Mouse (Mus musculus) neural tube, embryonic 12.5 days (tissue): ENCODE results near the gene Adcy9. TPM values are rescaled to one million over a fixed set of nuclear protein-coding genes. Genes with fewer than 3 reads are reported as not detected.
A peak's percentile ranks its signal among the peaks of the same experiment; 100 is the strongest.

Source experiments
- ATAC-seq: fragments of 200-750 bp; cut with Nextera tagmentation; 2 replicates; pipeline ENCODE4 v1.8.0; 2017; ENCODE audit warnings: low read depth, mild to moderate bottlenecking, moderate TSS enrichment, moderate library complexity; ENCODE audit not compliant: low FRiP score
- H3K27ac ChIP-seq: fragments of 300-500 bp; sonication (generic); 2 replicates; pipeline ENCODE4 v1.5.1; 2016
- H3K27me3 ChIP-seq: fragments of 300-500 bp; sonication (generic); replicated peaks from 2 replicates; pipeline ENCODE4 v1.6.1; 2016; ENCODE audit warnings: mild to moderate bottlenecking
- H3K36me3 ChIP-seq: fragments of 300-500 bp; sonication (generic); 2 replicates; pipeline ENCODE4 v1.6.1; 2016; ENCODE audit warnings: mild to moderate bottlenecking
- H3K4me1 ChIP-seq: fragments of 300-500 bp; sonication (generic); 2 replicates; pipeline ENCODE4 v1.6.1; 2016
- H3K4me2 ChIP-seq: fragments of 300-500 bp; sonication (generic); replicated peaks from 2 replicates; pipeline ENCODE4 v1.6.1; 2016; ENCODE audit warnings: mild to moderate bottlenecking
- H3K4me3 ChIP-seq: fragments of 300-500 bp; sonication (generic); 2 replicates; pipeline ENCODE4 v1.5.1; 2016
- H3K9ac ChIP-seq: fragments of 300-500 bp; sonication (generic); 2 replicates; pipeline ENCODE4 v1.6.1; 2016; ENCODE audit warnings: mild to moderate bottlenecking
- H3K9me3 ChIP-seq: fragments of 300-500 bp; sonication (generic); 2 replicates; pipeline ENCODE4 v1.6.1; 2016; ENCODE audit warnings: mild to moderate bottlenecking
- WGBS: fragments of 180-500 bp; shearing (Covaris S2); methylation state at CpG from one replicate; pipeline ENCODE4 v1.1.7; 2016; 5-methylcytosine and 5-hydroxymethylcytosine counted together
- polyA plus RNA-seq: library from polyadenylated mRNA; unstranded; fragments of >200 nt; fragmentation: Nextera tagmentation; extraction: Ambion mirVana; gene quantifications from 2 replicates; pipeline ENCODE4 v1.2.1, GENCODE M21; 2016

The Adcy9 gene
- 3.0 and 3.1 TPM in 2 replicates for polyA plus RNA-seq

GRCm38 (mm10) chr16:4420298-4421054 is at the start of gene Adcy9:
Adcy9 (minus strand) TSS chr16:4420498.
- H3K4me1 ChIP-seq: peaks cover 20% of the 10 kb centered on the region
- H3K36me3 ChIP-seq: no peaks in the 10 kb centered on the region
- H3K27ac ChIP-seq: 0 out of 2 replicates have a peak within 1 kb of the TSS, but pooled peaks have one; percentile 43
- no peaks in the 10 kb centered on the region for H3K9me3 ChIP-seq
- H3K4me2 ChIP-seq: peak within 1 kb of the TSS; percentile 97
- H3K9ac ChIP-seq: peak within 1 kb of the TSS; percentile 81
- peak; percentile 87 for ATAC-seq
- peak within 1 kb of the TSS; percentile 83 for H3K4me3 ChIP-seq
- peaks cover 21% of the 10 kb centered on the region for H3K27me3 ChIP-seq
- WGBS: under 1% methylated on average over 62 of the region's 64 CpGs

- no peaks in the 10 kb centered on the region for H3K36me3 ChIP-seq
- no peak overlapping the region for H3K4me3 ChIP-seq
- peaks cover 4% of the 10 kb centered on the region; the same call in 1 of the 2 replicates for H3K4me1 ChIP-seq
- ATAC-seq: no peak
- no peak overlapping the region for H3K9ac ChIP-seq
- no peak overlapping the region for H3K27ac ChIP-seq
- 74% methylated on average over 10 of the region's 10 CpGs for WGBS
- no peak overlapping the region for H3K4me2 ChIP-seq
- H3K27me3 ChIP-seq: no peaks in the 10 kb centered on the region
- H3K9me3 ChIP-seq: no peaks in the 10 kb centered on the region
These were observed 49.5 kb upstream of the Adcy9 start for GRCm38 (mm10) chr16:4469599-4470352.

GRCm38 (mm10) chr16:4464529-4465089 is 44.3 kb upstream of the Adcy9 start:
- H3K4me3 ChIP-seq: no peak overlapping the region
- no peaks in the 10 kb centered on the region for H3K4me1 ChIP-seq
- ATAC-seq: no peak
- no peak overlapping the region for H3K9ac ChIP-seq
- H3K27me3 ChIP-seq: no peaks in the 10 kb centered on the region
- no peak overlapping the region for H3K27ac ChIP-seq
- H3K36me3 ChIP-seq: no peaks in the 10 kb centered on the region
- WGBS: 81% methylated on average over 9 of the region's 9 CpGs
- H3K4me2 ChIP-seq: no peak overlapping the region
- no peaks in the 10 kb centered on the region for H3K9me3 ChIP-seq

GRCm38 (mm10) chr16:4457927-4458326 is 37.6 kb upstream of the Adcy9 start:
- 84% methylated on average over 3 of the region's 3 CpGs for WGBS

GRCm38 (mm10) chr16:4456391-4456790 is 36.1 kb upstream of the Adcy9 start:
- no peak overlapping the region for H3K4me3 ChIP-seq
- no peak overlapping the region for H3K9ac ChIP-seq
- H3K27me3 ChIP-seq: no peaks in the 10 kb centered on the region
- no peak for ATAC-seq
- H3K4me1 ChIP-seq: no peaks in the 10 kb centered on the region
- H3K9me3 ChIP-seq: no peaks in the 10 kb centered on the region
- H3K4me2 ChIP-seq: no peak overlapping the region
- no peaks in the 10 kb centered on the region for H3K36me3 ChIP-seq
- no peak overlapping the region for H3K27ac ChIP-seq
- whole genome bisulfite sequencing: 91% methylated on average over 5 of the region's 5 CpGs

More at GRCm38 (mm10) chr16:4457927-4458326, 37.6 kb upstream of the Adcy9 start:
- no peaks in the 10 kb centered on the region for H3K9me3 ChIP-seq
- H3K4me1 ChIP-seq: no peaks in the 10 kb centered on the region
- H3K36me3 ChIP-seq: no peaks in the 10 kb centered on the region
- H3K27ac ChIP-seq: no peak overlapping the region
- no peak for ATAC-seq
- no peaks in the 10 kb centered on the region for H3K27me3 ChIP-seq
- H3K4me2 ChIP-seq: no peak overlapping the region
- H3K9ac ChIP-seq: no peak overlapping the region
- H3K4me3 ChIP-seq: no peak overlapping the region

- H3K9me3 ChIP-seq: no peaks in the 10 kb centered on the region
- no peaks in the 10 kb centered on the region for H3K4me1 ChIP-seq
- 86% methylated on average over 4 of the region's 4 CpGs for WGBS
- no peak for ATAC-seq
- H3K36me3 ChIP-seq: no peaks in the 10 kb centered on the region
- H3K27ac ChIP-seq: no peak overlapping the region
- H3K4me3 ChIP-seq: no peak overlapping the region
- no peaks in the 10 kb centered on the region for H3K27me3 ChIP-seq
- H3K9ac ChIP-seq: no peak overlapping the region
- H3K4me2 ChIP-seq: no peak overlapping the region
These were observed 35.4 kb upstream of the Adcy9 start for GRCm38 (mm10) chr16:4455693-4456092.

GRCm38 (mm10) chr16:4454563-4454962 is 34.3 kb upstream of the Adcy9 start:
- Histone ChIP-seq H3K9me3 (no peaks in the 10 kb centered on the region), H3K9ac (no peak overlapping the region), H3K4me1 (no peaks in the 10 kb centered on the region), H3K27me3 (no peaks in the 10 kb centered on the region), H3K36me3 (no peaks in the 10 kb centered on the region), H3K4me2 (no peak overlapping the region), H3K27ac (no peak overlapping the region), H3K4me3 (no peak overlapping the region)
- ATAC-seq: no peak
- 87% methylated on average over 7 of the region's 7 CpGs for WGBS

- Histone ChIP-seq H3K4me3 (no peak overlapping the region), H3K27me3 (no peaks in the 10 kb centered on the region), H3K4me1 (no peaks in the 10 kb centered on the region), H3K4me2 (no peak overlapping the region), H3K9me3 (no peaks in the 10 kb centered on the region), H3K27ac (no peak overlapping the region), H3K36me3 (no peaks in the 10 kb centered on the region), H3K9ac (no peak overlapping the region)
- ATAC-seq: no peak
- 93% methylated on average over 6 of the region's 6 CpGs for WGBS
These were observed 29.1 kb upstream of the Adcy9 start for GRCm38 (mm10) chr16:4449418-4449817.

- Histone ChIP-seq H3K36me3 (no peaks in the 10 kb centered on the region), H3K4me2 (no peak overlapping the region), H3K4me3 (no peak overlapping the region), H3K9ac (no peak overlapping the region), H3K4me1 (no peaks in the 10 kb centered on the region), H3K27me3 (no peaks in the 10 kb centered on the region), H3K9me3 (no peaks in the 10 kb centered on the region), H3K27ac (no peak overlapping the region)
- 57% methylated on average over 9 of the region's 9 CpGs for WGBS
- no peak for ATAC-seq
These were observed 27.9 kb upstream of the Adcy9 start for GRCm38 (mm10) chr16:4448235-4448634.

- Histone ChIP-seq H3K4me1 (no peaks in the 10 kb centered on the region), H3K9me3 (no peaks in the 10 kb centered on the region), H3K4me3 (no peak overlapping the region), H3K27ac (no peak overlapping the region), H3K36me3 (no peaks in the 10 kb centered on the region), H3K4me2 (no peak overlapping the region), H3K27me3 (no peaks in the 10 kb centered on the region), H3K9ac (no peak overlapping the region)
- no peak for ATAC-seq
- WGBS: 85% methylated on average over 4 of the region's 4 CpGs
These were observed 26.1 kb upstream of the Adcy9 start for GRCm38 (mm10) chr16:4446395-4446794.

GRCm38 (mm10) chr16:4444378-4444777 is 24.1 kb upstream of the Adcy9 start:
- ATAC-seq: no peak
- no peaks in the 10 kb centered on the region for H3K9me3 ChIP-seq
- no peaks in the 10 kb centered on the region for H3K36me3 ChIP-seq
- no peak overlapping the region for H3K4me2 ChIP-seq
- H3K4me3 ChIP-seq: no peak overlapping the region
- 69% methylated on average over 1 of the region's 1 CpGs for WGBS
- H3K27me3 ChIP-seq: no peaks in the 10 kb centered on the region
- H3K9ac ChIP-seq: no peak overlapping the region
- no peak overlapping the region for H3K27ac ChIP-seq
- no peaks in the 10 kb centered on the region for H3K4me1 ChIP-seq

GRCm38 (mm10) chr16:4439302-4440066 is 19.2 kb upstream of the Adcy9 start:
- no peak for ATAC-seq
- WGBS: 73% methylated on average over 10 of the region's 10 CpGs
- no peak overlapping the region for H3K4me2 ChIP-seq
- H3K36me3 ChIP-seq: no peaks in the 10 kb centered on the region
- no peaks in the 10 kb centered on the region for H3K4me1 ChIP-seq
- H3K27me3 ChIP-seq: no peaks in the 10 kb centered on the region
- no peak overlapping the region for H3K27ac ChIP-seq
- H3K4me3 ChIP-seq: no peak overlapping the region
- H3K9me3 ChIP-seq: no peaks in the 10 kb centered on the region
- H3K9ac ChIP-seq: no peak overlapping the region
